Mouse (Mus musculus) spleen, adult 2 months (tissue): ENCODE measurements around the gene Pigu.

ENCODE experiments used
- CTCF ChIP-seq: fragments of 200-500 bp; IDR thresholded peaks from 2 replicates; pipeline ENCODE4 v1.5.1; 2011; ENCODE audit warnings: mild to moderate bottlenecking, inconsistent platforms; ENCODE audit not compliant: insufficient read depth, insufficient read length, insufficient replicate concordance; ENCODE audit errors: extremely low read depth
- POLR2A ChIP-seq: fragments of 200-500 bp; IDR thresholded peaks from 2 replicates; pipeline ENCODE4 v1.6.1; 2011; ENCODE audit warnings: low read depth, low read length, inconsistent platforms

DNA sequence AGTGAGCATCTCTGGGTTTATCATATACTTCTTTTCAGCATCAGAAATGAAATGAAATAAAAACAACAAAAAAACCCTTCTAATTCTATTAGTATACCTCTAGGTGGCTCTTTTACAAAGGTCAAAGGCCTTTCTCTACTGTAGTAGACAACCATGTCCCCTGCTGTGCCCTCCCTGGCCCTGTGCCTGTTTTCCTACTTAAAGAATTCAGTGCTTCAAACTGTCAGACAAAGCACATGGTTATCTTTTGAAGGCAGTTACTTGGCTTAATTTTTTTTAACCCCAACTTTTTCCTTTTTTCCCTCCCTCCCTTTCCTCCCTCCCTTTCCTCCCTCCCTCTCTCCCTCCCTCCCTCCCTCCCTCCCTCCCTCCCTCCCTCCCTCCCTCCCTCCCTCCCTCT, 43.0 kb upstream of the Pigu start:
- TF ChIP-seq CTCF (no peak), POLR2A (no peak)
